Mouse (Mus musculus): ENCODE results near the gene Foxd4.

- TF ChIP-seq POLR2A (IDR thresholded peaks at IDR 0.05; ENCODE audit: borderline replicate concordance, extremely low read depth, insufficient read depth, insufficient read length, poor library complexity, severe bottlenecking) (no peak), CTCF (IDR thresholded peaks at IDR 0.05; ENCODE audit: borderline replicate concordance, extremely low read depth, insufficient read depth, insufficient read length) (no peak)
Observed at GRCm38 (mm10) chr19:24907655-24908054, 6.7 kb upstream of the Foxd4 start.
